Mouse (Mus musculus): ENCODE data around the gene Sfmbt1.

Gene Sfmbt1

GRCm38 (mm10) chr14:30869391-30869801 is 154.7 kb downstream of the Sfmbt1 start:
- intact Hi-C loops (cut with DNase I) = loop anchor here (5.0 to 10.0 kb wide), 2 partner anchors 73 to 175 kb away; partner anchors contain the start of gene Itih1

GRCm38 (mm10) chr14:30870206-30871147 is 155.8 kb downstream of the Sfmbt1 start:
- intact Hi-C loops (cut with DNase I) = no loop called here
